Mouse (Mus musculus): ENCODE data around the gene Prrc2a. TPM values are rescaled to one million over a fixed set of nuclear protein-coding genes. Genes with fewer than 3 reads are reported as not detected.
A peak's percentile ranks its signal among the peaks of the same experiment; 100 is the strongest.

The Prrc2a gene
- polyA plus RNA-seq, 1 experiment: 409 TPM

DNA sequence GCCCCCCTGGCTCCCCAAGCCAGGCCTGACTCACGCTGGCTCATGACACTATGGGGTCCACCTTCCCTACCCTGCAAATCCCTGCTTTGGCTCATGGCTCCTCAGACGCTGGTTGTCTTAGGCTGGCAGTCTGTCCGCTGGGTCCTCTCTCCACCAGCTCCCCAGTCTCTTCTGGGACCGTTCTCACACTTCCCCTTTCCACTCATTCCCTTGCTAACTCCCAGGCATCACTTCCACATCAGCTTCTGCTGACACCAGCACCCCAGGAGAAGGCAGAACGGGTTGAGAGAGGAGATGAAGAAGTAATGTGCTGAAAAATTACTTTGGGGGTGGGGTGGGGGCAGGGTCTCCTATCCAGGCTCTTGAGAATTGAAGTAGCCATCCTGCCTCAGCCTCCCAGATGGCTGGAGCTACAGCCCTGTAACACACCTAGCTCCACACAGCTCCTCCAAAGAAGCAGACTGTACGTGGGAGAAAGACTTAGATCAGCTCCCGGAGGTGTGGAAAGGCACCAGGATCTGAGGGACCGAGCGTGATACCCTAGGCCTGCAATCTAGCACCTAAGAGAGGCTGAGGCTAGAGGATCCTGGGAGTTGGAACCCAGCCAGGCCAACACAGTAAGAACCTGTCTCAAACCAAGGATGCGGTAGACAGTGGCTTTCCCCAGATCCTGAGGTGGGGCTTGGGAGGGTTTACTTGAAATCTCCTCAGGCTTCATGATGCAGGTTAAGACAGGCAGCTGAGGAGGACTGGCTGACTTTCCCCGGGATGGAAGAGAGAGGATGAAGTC, 7.9 kb upstream of the Prrc2a start:
- TF ChIP-seq POLR2A (IDR thresholded peaks at IDR 0.05; ENCODE audit: borderline replicate concordance, extremely low read depth, insufficient read depth, insufficient read length, poor library complexity, severe bottlenecking): no peak
- TF ChIP-seq CTCF (IDR thresholded peaks at IDR 0.05; ENCODE audit: borderline replicate concordance, extremely low read depth, insufficient read depth, insufficient read length): no peak
- DNase-seq (ENCODE audit: low read depth): no peak

DNA sequence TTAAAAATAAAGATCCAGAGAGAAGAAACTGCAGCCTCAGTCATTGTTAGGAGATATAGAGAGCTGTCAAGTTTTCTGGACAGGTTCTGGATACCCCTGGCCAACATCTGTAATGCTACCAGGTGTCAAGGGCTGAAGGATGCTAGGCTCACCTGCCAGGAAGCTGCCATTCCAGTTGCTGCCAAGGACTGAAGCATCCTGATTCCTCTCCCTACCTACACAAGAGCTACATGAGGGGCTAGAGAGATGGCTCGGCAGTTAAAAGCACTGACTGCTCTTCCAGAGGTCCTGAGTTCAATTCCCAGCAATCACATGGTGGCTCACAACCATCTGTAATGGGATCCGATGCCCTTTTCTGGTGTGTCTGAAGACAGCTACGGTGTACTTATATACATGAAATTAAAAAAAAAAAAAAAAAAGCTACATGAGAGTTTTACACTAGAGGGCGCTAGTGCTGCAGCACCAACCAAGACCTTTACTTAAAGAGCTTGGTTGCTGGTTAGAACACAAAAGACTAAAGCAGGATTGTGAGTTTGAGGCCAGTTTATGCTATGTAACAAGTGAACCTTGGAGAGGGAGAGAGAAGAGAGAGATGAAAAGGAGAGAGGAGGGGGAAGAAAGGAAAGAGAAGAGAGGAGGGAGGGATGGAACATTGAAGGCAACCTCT, 4.0 kb upstream of the Prrc2a start:
- peak; percentile 91 for DNase-seq (ENCODE audit: low read depth)
- TF ChIP-seq CTCF (IDR thresholded peaks at IDR 0.05; ENCODE audit: borderline replicate concordance, extremely low read depth, insufficient read depth, insufficient read length) (peak; percentile 58; the same call in 1 of the 2 replicates), POLR2A (IDR thresholded peaks at IDR 0.05; ENCODE audit: borderline replicate concordance, extremely low read depth, insufficient read depth, insufficient read length, poor library complexity, severe bottlenecking) (no peak)

DNA sequence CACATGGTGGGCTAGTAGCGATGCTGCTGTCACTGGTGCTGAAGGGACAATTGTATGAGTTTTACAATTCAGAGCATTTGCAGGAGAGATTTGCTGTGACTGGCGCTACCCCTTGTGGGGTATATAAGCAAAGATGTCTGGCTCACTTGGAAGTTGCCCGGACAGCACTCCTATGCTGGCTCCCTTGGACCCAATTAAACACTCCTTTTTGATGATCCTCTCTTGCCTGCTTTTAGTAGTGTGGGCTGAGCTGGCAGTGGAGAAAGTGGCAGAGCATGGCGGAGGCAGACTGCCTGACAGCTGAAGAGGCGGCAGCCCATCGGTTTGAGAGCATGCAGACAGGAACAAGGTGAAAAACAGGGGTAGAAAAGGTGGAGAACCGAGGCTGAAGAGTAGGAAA, 3.1 kb upstream of the Prrc2a start:
- no peak for DNase-seq (ENCODE audit: low read depth)
- TF ChIP-seq CTCF (IDR thresholded peaks at IDR 0.05; ENCODE audit: borderline replicate concordance, extremely low read depth, insufficient read depth, insufficient read length) (no peak), POLR2A (IDR thresholded peaks at IDR 0.05; ENCODE audit: borderline replicate concordance, extremely low read depth, insufficient read depth, insufficient read length, poor library complexity, severe bottlenecking) (no peak)

DNA sequence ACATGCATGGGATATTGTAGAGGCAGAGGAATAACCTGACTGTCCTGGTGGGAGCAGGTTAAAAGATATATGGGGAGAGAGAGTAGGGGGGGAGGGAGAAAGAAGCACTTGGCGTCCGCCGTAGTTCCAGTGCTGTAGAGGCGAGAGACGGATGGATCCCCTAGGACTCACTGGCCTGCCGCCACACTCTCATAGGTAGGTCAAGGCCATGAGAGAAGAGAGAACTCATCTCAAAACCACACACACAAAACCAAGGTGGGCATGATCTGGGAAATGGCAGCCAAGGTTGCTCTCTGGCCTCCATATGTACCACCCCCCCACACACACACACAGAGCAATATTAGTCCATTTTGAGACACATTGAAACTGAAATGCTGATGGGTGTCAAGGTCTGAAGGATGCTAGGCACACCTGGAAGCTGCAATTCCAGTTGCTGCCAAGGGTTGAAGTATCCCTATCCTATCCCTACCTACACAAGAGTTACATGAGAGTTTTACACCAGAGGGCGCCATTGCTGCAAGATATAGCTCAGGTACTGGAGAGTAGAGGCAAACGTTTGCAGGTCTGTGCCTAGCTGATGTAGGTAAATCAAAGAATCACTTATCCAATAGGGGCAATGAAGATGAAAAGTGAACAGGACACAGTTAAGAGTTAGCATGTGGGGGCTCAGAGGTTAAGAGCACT, 1.8 kb upstream of the Prrc2a start:
- DNase-seq (ENCODE audit: low read depth): peak; percentile 89
- peak; percentile 54; the same call in 1 of the 2 replicates for TF ChIP-seq CTCF (IDR thresholded peaks at IDR 0.05; ENCODE audit: borderline replicate concordance, extremely low read depth, insufficient read depth, insufficient read length)
- no peak for TF ChIP-seq POLR2A (IDR thresholded peaks at IDR 0.05; ENCODE audit: borderline replicate concordance, extremely low read depth, insufficient read depth, insufficient read length, poor library complexity, severe bottlenecking)

DNA sequence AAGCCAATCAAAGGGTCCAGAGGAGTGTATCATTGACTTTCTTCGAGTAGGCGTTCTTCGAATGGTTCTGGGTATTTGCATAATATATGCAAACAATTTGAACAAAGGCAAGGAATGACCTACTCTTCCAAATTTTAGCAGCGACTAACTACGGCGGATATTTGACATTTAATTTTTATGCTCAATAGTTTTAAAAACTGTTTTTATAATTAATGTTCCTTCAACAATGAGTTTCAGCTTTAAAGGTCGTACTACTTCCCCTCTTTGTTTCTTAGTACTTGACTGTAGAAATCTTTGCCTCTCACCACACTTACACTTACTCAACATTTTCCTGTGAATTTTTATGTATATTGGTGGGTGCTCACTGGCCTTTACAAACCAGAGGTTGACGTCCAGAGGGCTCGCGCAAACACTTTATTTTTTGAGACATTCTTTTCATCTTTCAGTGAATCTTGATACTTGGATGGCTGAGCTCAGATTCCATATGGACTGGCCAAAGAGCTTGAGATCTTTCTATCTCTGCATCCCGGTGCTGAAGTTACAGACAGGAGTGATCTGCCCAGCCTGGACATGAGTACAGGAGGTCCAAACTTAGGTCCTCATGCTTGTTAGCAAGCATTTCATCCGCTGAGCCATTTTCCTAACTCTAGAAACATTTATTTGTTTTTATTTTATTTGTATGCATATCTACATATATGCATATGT, 906 bp upstream of the Prrc2a start:
- TF ChIP-seq POLR2A (IDR thresholded peaks at IDR 0.05; ENCODE audit: borderline replicate concordance, extremely low read depth, insufficient read depth, insufficient read length, poor library complexity, severe bottlenecking) (no peak), CTCF (IDR thresholded peaks at IDR 0.05; ENCODE audit: borderline replicate concordance, extremely low read depth, insufficient read depth, insufficient read length) (no peak)
- peak; percentile 30 for DNase-seq (ENCODE audit: low read depth)

DNA sequence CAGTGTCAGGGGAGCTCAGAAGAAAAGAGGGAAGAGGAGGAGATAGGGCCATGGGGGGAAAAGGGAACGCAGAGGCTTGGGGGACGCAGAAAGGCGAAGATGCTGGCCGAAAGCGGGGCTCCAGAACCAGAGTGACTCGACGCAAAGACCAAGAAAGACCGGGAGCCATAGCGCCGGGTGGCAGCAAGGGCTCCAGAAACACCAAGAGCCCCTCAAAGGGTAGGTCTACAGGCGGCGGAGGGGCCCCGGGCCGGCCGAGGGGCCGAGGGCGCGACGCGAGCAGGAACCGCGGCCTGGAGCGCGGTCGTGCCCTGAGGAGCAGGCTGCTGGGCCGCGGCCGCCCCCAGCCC, 504 bp downstream of the Prrc2a start:
- peak; percentile 20 for DNase-seq (ENCODE audit: low read depth)
- TF ChIP-seq POLR2A (IDR thresholded peaks at IDR 0.05; ENCODE audit: borderline replicate concordance, extremely low read depth, insufficient read depth, insufficient read length, poor library complexity, severe bottlenecking) (no peak), CTCF (IDR thresholded peaks at IDR 0.05; ENCODE audit: borderline replicate concordance, extremely low read depth, insufficient read depth, insufficient read length) (no peak)

DNA sequence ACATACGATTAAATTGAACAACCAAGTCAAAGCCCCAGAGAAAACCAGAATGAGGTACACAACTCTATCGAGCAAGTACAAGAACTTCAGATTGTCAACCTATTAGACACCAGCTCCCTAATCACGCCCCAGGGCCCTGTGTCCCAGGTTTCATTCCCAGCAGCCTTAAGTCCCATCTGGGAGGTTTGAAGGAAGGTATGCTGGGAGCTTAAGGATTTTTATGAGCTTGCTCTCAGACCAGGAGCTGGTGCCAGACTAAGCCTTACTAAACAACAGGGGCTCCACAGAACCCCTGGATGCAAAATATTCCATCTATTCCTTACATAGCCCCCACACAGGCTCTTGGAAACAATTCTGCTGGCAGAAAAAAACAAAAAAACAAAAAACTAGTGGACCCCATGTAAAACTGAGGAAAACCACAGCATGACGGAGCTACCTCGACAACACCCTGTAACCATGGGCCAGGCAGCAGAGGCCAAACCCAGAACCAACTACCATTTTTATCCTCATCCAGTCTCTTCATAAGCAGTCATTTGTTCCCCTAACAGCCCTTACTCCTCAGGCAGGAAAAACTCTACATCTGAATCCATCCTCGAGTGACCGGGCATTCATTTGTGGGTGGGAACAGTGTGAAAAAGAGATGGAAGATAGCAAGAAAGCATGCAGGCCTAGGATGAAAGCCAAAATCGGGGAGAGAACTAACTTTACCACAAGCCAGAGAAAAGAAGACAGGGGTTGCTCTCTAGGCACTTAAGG, 1.2 kb downstream of the Prrc2a start:
- no peak for TF ChIP-seq POLR2A (IDR thresholded peaks at IDR 0.05; ENCODE audit: borderline replicate concordance, extremely low read depth, insufficient read depth, insufficient read length, poor library complexity, severe bottlenecking)
- TF ChIP-seq CTCF (IDR thresholded peaks at IDR 0.05; ENCODE audit: borderline replicate concordance, extremely low read depth, insufficient read depth, insufficient read length): no peak
- peak; percentile 28 for DNase-seq (ENCODE audit: low read depth)

DNA sequence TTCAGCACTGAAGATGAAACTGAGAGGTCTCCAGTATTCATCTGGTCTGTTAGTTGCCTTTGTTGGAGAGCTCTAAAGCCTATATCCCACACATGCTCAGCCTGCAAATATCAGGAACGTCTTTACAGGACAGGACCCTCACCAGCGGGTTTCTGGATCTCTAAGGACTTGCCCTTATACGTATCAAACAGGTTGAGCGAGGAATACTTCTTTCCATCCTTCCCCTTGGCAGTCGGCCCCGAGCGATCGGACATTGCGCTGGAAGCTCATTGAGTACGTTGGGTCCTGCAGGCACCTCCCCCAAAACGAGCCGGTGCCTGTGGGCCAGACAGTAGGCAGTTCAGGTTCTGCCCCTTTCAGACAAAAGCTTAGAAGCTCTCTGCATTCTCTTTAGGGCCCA, 2.0 kb downstream of the Prrc2a start:
- DNase-seq (ENCODE audit: low read depth): no peak
- TF ChIP-seq CTCF (IDR thresholded peaks at IDR 0.05; ENCODE audit: borderline replicate concordance, extremely low read depth, insufficient read depth, insufficient read length) (no peak), POLR2A (IDR thresholded peaks at IDR 0.05; ENCODE audit: borderline replicate concordance, extremely low read depth, insufficient read depth, insufficient read length, poor library complexity, severe bottlenecking) (no peak)

DNA sequence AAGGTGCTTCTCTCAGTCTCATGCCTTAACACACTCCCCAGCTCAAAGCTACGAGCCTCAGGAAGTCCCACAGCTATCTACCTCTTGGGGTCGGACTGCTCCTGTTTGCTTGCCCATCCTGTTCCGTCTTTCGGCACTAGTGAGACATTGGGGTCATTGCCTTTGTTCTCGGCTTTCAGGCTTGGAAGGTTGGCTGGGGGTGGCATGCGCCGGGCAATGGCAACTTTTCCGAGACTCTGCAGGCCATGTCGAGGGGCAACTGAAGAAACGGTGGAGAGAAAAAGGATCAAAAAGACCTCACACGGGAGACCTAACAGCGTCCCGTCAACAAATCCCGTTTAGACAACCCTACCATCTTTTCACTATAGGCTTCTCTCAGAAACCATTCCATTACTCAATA, 2.6 kb downstream of the Prrc2a start:
- TF ChIP-seq CTCF (IDR thresholded peaks at IDR 0.05; ENCODE audit: borderline replicate concordance, extremely low read depth, insufficient read depth, insufficient read length): no peak
- no peak for TF ChIP-seq POLR2A (IDR thresholded peaks at IDR 0.05; ENCODE audit: borderline replicate concordance, extremely low read depth, insufficient read depth, insufficient read length, poor library complexity, severe bottlenecking)
- no peak for DNase-seq (ENCODE audit: low read depth)

DNA sequence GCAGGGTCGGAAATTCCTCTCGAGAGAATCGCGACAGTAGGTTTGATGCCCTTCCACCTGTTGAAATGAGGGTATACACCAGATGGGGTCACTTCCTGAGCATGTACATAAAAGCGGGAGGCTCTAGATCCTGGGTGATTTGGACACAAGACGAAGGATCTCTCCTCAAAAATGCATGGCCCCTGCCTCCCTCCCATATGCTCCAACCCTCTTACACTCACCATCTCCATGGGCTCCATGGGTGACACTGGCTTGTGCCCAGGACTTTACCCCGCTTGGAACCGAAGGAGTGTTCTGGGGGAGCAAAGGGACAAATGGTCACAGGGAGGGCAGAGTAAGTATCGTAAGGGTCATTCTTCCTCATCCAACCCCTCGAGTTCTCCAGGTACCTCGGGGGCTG, 3.3 kb downstream of the Prrc2a start:
- DNase-seq (ENCODE audit: low read depth): no peak
- TF ChIP-seq POLR2A (IDR thresholded peaks at IDR 0.05; ENCODE audit: borderline replicate concordance, extremely low read depth, insufficient read depth, insufficient read length, poor library complexity, severe bottlenecking) (no peak), CTCF (IDR thresholded peaks at IDR 0.05; ENCODE audit: borderline replicate concordance, extremely low read depth, insufficient read depth, insufficient read length) (no peak)
